Mouse (Mus musculus): Measurements from ENCODE around the gene Sft2d1. TPM values are rescaled to one million over a fixed set of nuclear protein-coding genes. Genes with fewer than 3 reads are reported as not detected.

Gene Sft2d1
- polyA plus RNA-seq, 1 experiment from 2014 or later: 155 TPM

- Histone ChIP-seq H3K27me3 (no peaks in the 10 kb centered on the region; the same call in 1 of the 2 replicates), H3K27ac (no peak overlapping the region)
These were observed 25.8 kb upstream of the Sft2d1 start for GRCm38 (mm10) chr17:8285056-8285455.

GRCm38 (mm10) chr17:8286987-8287386, 23.9 kb upstream of the Sft2d1 start:
- Histone ChIP-seq H3K36me3 (peaks cover 15% of the 10 kb centered on the region), H3K4me1 (replicated peaks) (peaks cover 21% of the 10 kb centered on the region), H3K4me3 (replicated peaks) (no peak overlapping the region), H3K4me2 (replicated peaks) (no peak overlapping the region), H3K27me3 (no peaks in the 10 kb centered on the region; the same call in 1 of the 2 replicates), H3K27ac (no peak overlapping the region), H3K9ac (replicated peaks) (no peak overlapping the region), H3K9me3 (no peaks in the 10 kb centered on the region)
- 88% methylated on average over 4 of the region's 4 CpGs for WGBS
- no peak for ATAC-seq

More at GRCm38 (mm10) chr17:8285056-8285455, 25.8 kb upstream of the Sft2d1 start:
- ATAC-seq: no peak
- Histone ChIP-seq H3K9ac (replicated peaks) (peak overlapping the region; percentile 86; the same call in 1 of the 2 replicates), H3K36me3 (peaks cover 13% of the 10 kb centered on the region), H3K4me1 (replicated peaks) (peaks cover 21% of the 10 kb centered on the region), H3K4me2 (replicated peaks) (peak overlapping the region; percentile 99), H3K4me3 (replicated peaks) (peak overlapping the region; percentile 93), H3K9me3 (no peaks in the 10 kb centered on the region)
- 45% methylated on average over 8 of the region's 8 CpGs for WGBS

- no peak overlapping the region for H3K4me2 ChIP-seq (replicated peaks)
- H3K9me3 ChIP-seq: no peaks in the 10 kb centered on the region
- ATAC-seq: no peak
- no peaks in the 10 kb centered on the region for H3K27me3 ChIP-seq
- 92% methylated on average over 3 of the region's 3 CpGs for WGBS
- no peak overlapping the region for H3K4me3 ChIP-seq (replicated peaks)
- H3K27ac ChIP-seq: no peak overlapping the region
- peaks cover 4% of the 10 kb centered on the region for H3K4me1 ChIP-seq (replicated peaks)
- H3K36me3 ChIP-seq: peaks cover 18% of the 10 kb centered on the region
- H3K9ac ChIP-seq (replicated peaks): no peak overlapping the region
These were observed 20.8 kb upstream of the Sft2d1 start for GRCm38 (mm10) chr17:8289993-8290679.

- Histone ChIP-seq H3K27ac (no peak overlapping the region), H3K4me3 (replicated peaks) (no peak overlapping the region), H3K9me3 (no peaks in the 10 kb centered on the region), H3K9ac (replicated peaks) (no peak overlapping the region), H3K4me1 (replicated peaks) (no peaks in the 10 kb centered on the region), H3K36me3 (peaks cover 20% of the 10 kb centered on the region), H3K27me3 (no peaks in the 10 kb centered on the region), H3K4me2 (replicated peaks) (no peak overlapping the region)
- no peak for ATAC-seq
These were observed 20.2 kb upstream of the Sft2d1 start for GRCm38 (mm10) chr17:8290736-8291135.

- H3K27me3 ChIP-seq: no peaks in the 10 kb centered on the region
These were observed 15.1 kb upstream of the Sft2d1 start for GRCm38 (mm10) chr17:8295825-8296224.

GRCm38 (mm10) chr17:8296313-8296844, 14.5 kb upstream of the Sft2d1 start:
- no peak for ATAC-seq
- Histone ChIP-seq H3K36me3 (peaks cover 21% of the 10 kb centered on the region), H3K27ac (no peak overlapping the region), H3K9ac (replicated peaks) (no peak overlapping the region), H3K27me3 (no peaks in the 10 kb centered on the region), H3K4me3 (replicated peaks) (no peak overlapping the region), H3K4me2 (replicated peaks) (no peak overlapping the region), H3K9me3 (no peaks in the 10 kb centered on the region), H3K4me1 (replicated peaks) (no peaks in the 10 kb centered on the region)
- 90% methylated on average over 9 of the region's 9 CpGs for WGBS

More at GRCm38 (mm10) chr17:8295825-8296224, 15.1 kb upstream of the Sft2d1 start:
- Histone ChIP-seq H3K36me3 (peaks cover 21% of the 10 kb centered on the region), H3K27ac (no peak overlapping the region), H3K9me3 (no peaks in the 10 kb centered on the region), H3K4me2 (replicated peaks) (no peak overlapping the region), H3K4me1 (replicated peaks) (no peaks in the 10 kb centered on the region), H3K4me3 (replicated peaks) (no peak overlapping the region), H3K9ac (replicated peaks) (no peak overlapping the region)
- no peak for ATAC-seq

- H3K27ac ChIP-seq: no peak overlapping the region; the same call in 1 of the 2 replicates
- 92% methylated on average over 5 of the region's 5 CpGs for WGBS
- no peak overlapping the region for H3K4me2 ChIP-seq (replicated peaks)
- H3K4me1 ChIP-seq (replicated peaks): no peaks in the 10 kb centered on the region
- H3K27me3 ChIP-seq: no peaks in the 10 kb centered on the region
- H3K36me3 ChIP-seq: peaks cover 21% of the 10 kb centered on the region
- no peaks in the 10 kb centered on the region for H3K9me3 ChIP-seq
- no peak for ATAC-seq
- H3K9ac ChIP-seq (replicated peaks): no peak overlapping the region
- H3K4me3 ChIP-seq (replicated peaks): no peak overlapping the region
These were observed 13.2 kb upstream of the Sft2d1 start for GRCm38 (mm10) chr17:8297746-8298145.

- WGBS: 87% methylated on average over 2 of the region's 2 CpGs
- peaks cover 20% of the 10 kb centered on the region for H3K36me3 ChIP-seq
- H3K27ac ChIP-seq: no peak overlapping the region; the same call in 1 of the 2 replicates
- no peak overlapping the region for H3K9ac ChIP-seq (replicated peaks)
- no peak overlapping the region for H3K4me3 ChIP-seq (replicated peaks)
- H3K9me3 ChIP-seq: no peaks in the 10 kb centered on the region
- H3K4me2 ChIP-seq (replicated peaks): no peak overlapping the region
- no peaks in the 10 kb centered on the region for H3K4me1 ChIP-seq (replicated peaks)
- no peaks in the 10 kb centered on the region for H3K27me3 ChIP-seq
- no peak for ATAC-seq
These were observed 12.6 kb upstream of the Sft2d1 start for GRCm38 (mm10) chr17:8298281-8298680.

- no peak overlapping the region for H3K4me3 ChIP-seq (replicated peaks)
- no peaks in the 10 kb centered on the region for H3K9me3 ChIP-seq
- no peak overlapping the region for H3K9ac ChIP-seq (replicated peaks)
- no peaks in the 10 kb centered on the region for H3K4me1 ChIP-seq (replicated peaks)
- no peak overlapping the region for H3K27ac ChIP-seq
- no peak for ATAC-seq
- no peak overlapping the region for H3K4me2 ChIP-seq (replicated peaks)
- peaks cover 18% of the 10 kb centered on the region for H3K36me3 ChIP-seq
- 0 out of 2 replicates have a peak, but pooled peaks cover 4% of the 10 kb centered on the region for H3K27me3 ChIP-seq
These were observed 11.4 kb upstream of the Sft2d1 start for GRCm38 (mm10) chr17:8299524-8299923.

GRCm38 (mm10) chr17:8301515-8301914, 9.4 kb upstream of the Sft2d1 start:
- no peak for ATAC-seq
- H3K27ac ChIP-seq: no peak overlapping the region
- H3K9ac ChIP-seq (replicated peaks): no peak overlapping the region
- no peaks in the 10 kb centered on the region for H3K9me3 ChIP-seq
- peaks cover 6% of the 10 kb centered on the region; the same call in 1 of the 2 replicates for H3K27me3 ChIP-seq
- no peaks in the 10 kb centered on the region for H3K4me1 ChIP-seq (replicated peaks)
- H3K4me2 ChIP-seq (replicated peaks): no peak overlapping the region
- 82% methylated on average over 4 of the region's 4 CpGs for WGBS
- no peak overlapping the region for H3K4me3 ChIP-seq (replicated peaks)
- peaks cover 13% of the 10 kb centered on the region for H3K36me3 ChIP-seq

GRCm38 (mm10) chr17:8302772-8303438, 8.0 kb upstream of the Sft2d1 start:
- no peaks in the 10 kb centered on the region for H3K4me1 ChIP-seq (replicated peaks)
- H3K4me2 ChIP-seq (replicated peaks): no peak overlapping the region
- no peak for ATAC-seq
- H3K4me3 ChIP-seq (replicated peaks): no peak overlapping the region
- peaks cover 6% of the 10 kb centered on the region; the same call in 1 of the 2 replicates for H3K27me3 ChIP-seq
- H3K36me3 ChIP-seq: peaks cover 8% of the 10 kb centered on the region
- no peak overlapping the region for H3K27ac ChIP-seq
- H3K9me3 ChIP-seq: no peaks in the 10 kb centered on the region
- WGBS: 73% methylated on average over 7 of the region's 7 CpGs
- no peak overlapping the region for H3K9ac ChIP-seq (replicated peaks)

- WGBS: 64% methylated on average over 5 of the region's 5 CpGs
- peaks cover 6% of the 10 kb centered on the region; the same call in 1 of the 2 replicates for H3K27me3 ChIP-seq
- H3K9ac ChIP-seq (replicated peaks): no peak overlapping the region
- no peaks in the 10 kb centered on the region for H3K4me1 ChIP-seq (replicated peaks)
- no peak overlapping the region for H3K4me3 ChIP-seq (replicated peaks)
- no peak overlapping the region for H3K4me2 ChIP-seq (replicated peaks)
- H3K36me3 ChIP-seq: 0 out of 2 replicates have a peak, but pooled peaks cover under 1% of the 10 kb centered on the region
- no peak for ATAC-seq
- no peaks in the 10 kb centered on the region for H3K9me3 ChIP-seq
- no peak overlapping the region for H3K27ac ChIP-seq
These were observed 7.2 kb upstream of the Sft2d1 start for GRCm38 (mm10) chr17:8303671-8304070.

Data from midbrain, embryonic 13.5 days (tissue).